Mouse (Mus musculus): ENCODE results near the gene Bend3. TPM values are rescaled to one million over a fixed set of nuclear protein-coding genes. Genes with fewer than 3 reads are reported as not detected.

Gene Bend3
- total and polyA plus RNA-seq, 3 experiments, result 13.0 to 32.8 (median 18.7) TPM

DNA sequence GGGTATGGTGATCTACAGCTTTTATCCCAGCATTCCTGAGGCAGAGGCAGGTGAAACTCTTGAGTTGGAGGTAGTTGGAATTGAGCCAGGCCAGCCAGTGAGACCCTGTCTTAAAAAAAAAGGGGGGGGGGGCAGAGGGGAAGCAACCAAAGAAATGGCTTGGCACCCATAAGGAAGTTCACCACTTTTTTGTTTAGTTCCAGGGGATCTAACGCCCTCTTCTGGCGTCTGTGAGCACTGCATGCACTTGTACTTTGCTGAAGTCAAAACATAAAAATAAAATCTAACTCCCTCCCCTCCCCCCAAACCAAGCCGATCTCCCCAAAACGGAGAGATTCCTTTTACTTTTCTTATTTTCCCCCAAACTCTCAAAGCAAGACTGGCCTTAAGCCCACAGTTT lies 3.3 kb upstream of the Bend3 start (continued):
- no peak for TF ChIP-seq MYC (IDR thresholded peaks at IDR 0.05; ENCODE audit: low read depth, low read length)
- no peak for TF ChIP-seq USF1 (IDR thresholded peaks at IDR 0.05; ENCODE audit: low read depth, low read length)
- TF ChIP-seq ELF1 (IDR thresholded peaks at IDR 0.05; ENCODE audit: low read depth, low read length), result 0 out of 2 replicates have a peak, but pooled peaks have one; percentile 42
- no peak for TF ChIP-seq MEF2A (IDR thresholded peaks at IDR 0.05; ENCODE audit: extremely low read depth, insufficient replicate concordance, low read depth, low read length, poor library complexity, severe bottlenecking)
- TF ChIP-seq JUND (IDR thresholded peaks at IDR 0.05; ENCODE audit: low read depth, low read length), result no peak

DNA sequence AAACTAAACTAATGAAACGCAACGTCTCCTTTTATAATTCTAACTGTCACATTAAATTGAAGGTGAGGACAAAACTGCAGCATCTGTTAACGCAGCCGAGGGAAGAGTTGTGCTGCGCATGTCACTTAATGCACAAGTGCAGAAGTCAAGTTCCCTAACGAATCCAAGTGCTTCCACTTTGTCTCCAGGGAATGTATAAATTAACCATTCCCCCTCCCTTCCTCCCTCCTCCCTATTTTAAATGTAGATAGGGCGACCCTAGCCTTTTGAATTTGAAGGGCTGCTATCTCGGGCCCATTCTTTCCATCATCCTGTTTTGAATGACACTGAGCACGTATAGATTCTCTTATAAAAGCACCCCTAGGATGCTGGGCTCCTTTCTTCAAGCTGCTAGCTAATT lies 1.2 kb upstream of the Bend3 start:
- Histone ChIP-seq H3K36me3 (ENCODE audit: control insufficient read depth in 1 of 2, insufficient read depth in 2 of 2, low read length in 2 of 2) (peaks cover 0 to 20% of the 10 kb centered on the region in 2 experiments; a peak in 2 of 4 replicates), H3K9ac (ENCODE audit: control insufficient read depth, low read depth, low read length, poor library complexity, severe bottlenecking) (peak overlapping the region; percentile 86), H3K79me2 (ENCODE audit: control insufficient read depth, insufficient read depth, low read length, poor library complexity) (peaks cover 38% of the 10 kb centered on the region), H3K27me3 (ENCODE audit: control insufficient read depth in 1 of 2, insufficient read depth in 2 of 2, low read length in 2 of 2) (no peaks in the 10 kb centered on the region), H3K4me1 (ENCODE audit: control insufficient read depth in 1 of 2, insufficient read depth in 2 of 2, low read length in 2 of 2) (peaks cover 5 to 24% of the 10 kb centered on the region in 2 experiments), H3K9me3 (replicated peaks; ENCODE audit: insufficient read depth, low read length) (no peaks in the 10 kb centered on the region), H3K4me3 (ENCODE audit: control insufficient read depth in 1 of 2, insufficient read depth in 1 of 2, low read depth in 2 of 2, low read length in 2 of 2) (peak overlapping the region; percentile 87 to 97), H3K27ac (ENCODE audit: control insufficient read depth, low read depth, low read length) (peak overlapping the region; percentile 85)
- no peak for DNase-seq (ENCODE audit: low read depth, low spot score)
- TF ChIP-seq ZC3H11A (IDR thresholded peaks at IDR 0.05; ENCODE audit: low read depth, low read length) (no peak), SMC3 (IDR thresholded peaks at IDR 0.05; ENCODE audit: low read depth, low read length) (no peak), MAFK (IDR thresholded peaks at IDR 0.05; ENCODE audit: borderline replicate concordance, low read depth, low read length) (no peak), JUND (IDR thresholded peaks at IDR 0.05; ENCODE audit: low read depth, low read length) (no peak), CTCF (IDR thresholded peaks at IDR 0.05 in 2 of 3, conservative IDR thresholded peaks at IDR 0.05 in 1 of 3; ENCODE audit: control insufficient read depth in 1 of 3, insufficient read depth in 1 of 3, low read depth in 2 of 3, low read length in 3 of 3, poor library complexity in 1 of 3, severe bottlenecking in 1 of 3) (no peak), SIN3A (IDR thresholded peaks at IDR 0.05; ENCODE audit: low read length) (no peak), KAT2A (conservative IDR thresholded peaks at IDR 0.05; ENCODE audit: low read depth, low read length) (no peak), TAL1 (IDR thresholded peaks at IDR 0.05; ENCODE audit: low read length) (no peak), MYB (IDR thresholded peaks at IDR 0.05; ENCODE audit: low read depth, low read length) (no peak), MEF2A (IDR thresholded peaks at IDR 0.05; ENCODE audit: extremely low read depth, insufficient replicate concordance, low read depth, low read length, poor library complexity, severe bottlenecking) (no peak), POLR2AphosphoS2 (IDR thresholded peaks at IDR 0.05; ENCODE audit: low read length) (no peak), BHLHE40 (IDR thresholded peaks at IDR 0.05; ENCODE audit: borderline replicate concordance, low read depth, low read length) (no peak), MXI1 (IDR thresholded peaks at IDR 0.05; ENCODE audit: low read depth, low read length) (no peak), ETS1 (IDR thresholded peaks at IDR 0.05; ENCODE audit: low read depth, low read length) (no peak), USF1 (IDR thresholded peaks at IDR 0.05; ENCODE audit: low read depth, low read length) (no peak), TBP (IDR thresholded peaks at IDR 0.05; ENCODE audit: low read depth, low read length) (no peak), NRF1 (IDR thresholded peaks at IDR 0.05; ENCODE audit: insufficient read depth, low read depth, low read length, poor library complexity, severe bottlenecking) (no peak)

Measured in MEL (cell line).